Mouse (Mus musculus) megakaryocyte, embryonic 14.5 days (primary cell): ENCODE data around the gene 4931440F15Rik. TPM values are rescaled to one million over a fixed set of nuclear protein-coding genes. Genes with fewer than 3 reads are reported as not detected.

Source experiments
- H3K27me3 ChIP-seq: replicated peaks from 2 replicates; pipeline ENCODE3; 2012; ENCODE audit warnings: inconsistent platforms
- H3K36me3 ChIP-seq: replicated peaks from 2 replicates; pipeline ENCODE3; 2012; ENCODE audit warnings: low read length, inconsistent platforms, mixed read lengths
- H3K4me1 ChIP-seq: 2 replicates; pipeline ENCODE4 v1.6.1; 2012; ENCODE audit warnings: inconsistent platforms
- H3K4me3 ChIP-seq: replicated peaks from 2 replicates; pipeline ENCODE3; 2012; ENCODE audit warnings: moderate library complexity, mild to moderate bottlenecking, inconsistent platforms
- H3K9me3 ChIP-seq: 2 replicates; pipeline ENCODE4 v1.6.1; 2012; ENCODE audit warnings: inconsistent platforms
- FLI1 ChIP-seq: IDR thresholded peaks from 2 replicates; pipeline ENCODE4 v1.6.1; 2012; ENCODE audit warnings: low read length, inconsistent platforms, mixed read lengths
- GATA1 ChIP-seq: IDR thresholded peaks from 3 replicates; pipeline ENCODE4 v1.6.1; 2012; ENCODE audit warnings: mixed read lengths, low read length, inconsistent platforms, borderline replicate concordance
- polyA plus RNA-seq: library from polyadenylated mRNA; stranded (reverse); fragments of >175 nt; gene quantifications from 2 replicates; pipeline ENCODE4 v1.2.3, GENCODE M21; 2012; ENCODE audit warnings: low replicate concordance; ENCODE audit not compliant: insufficient read depth

The 4931440F15Rik gene
- polyA plus RNA-seq, 1 experiment = 0.37 TPM

DNA sequence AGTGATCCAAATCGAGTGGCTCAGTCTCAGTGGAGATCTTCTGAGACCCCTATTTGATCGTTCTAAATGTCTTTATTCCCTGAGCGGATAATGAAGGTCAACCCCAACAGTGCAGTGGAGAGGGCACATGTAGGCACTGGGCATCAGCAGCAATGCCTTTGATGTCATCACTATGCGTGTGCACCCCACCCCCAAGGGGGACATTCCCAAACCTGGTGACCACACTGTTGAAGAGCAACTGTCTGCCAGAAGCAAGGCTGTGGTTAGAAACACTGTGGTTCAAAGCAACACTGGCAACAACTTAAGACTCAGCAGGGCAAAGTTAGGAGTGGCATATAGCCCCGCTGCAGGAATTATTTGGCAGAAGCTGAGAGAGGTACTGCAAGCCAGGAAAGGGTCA is 18.1 kb downstream of the 4931440F15Rik start:
- H3K4me1 ChIP-seq = peaks cover 55% of the 10 kb centered on the region
- no peak overlapping the region for H3K4me3 ChIP-seq
- H3K36me3 ChIP-seq = no peaks in the 10 kb centered on the region
- no peak for TF ChIP-seq FLI1
- no peak for TF ChIP-seq GATA1
- no peaks in the 10 kb centered on the region for H3K27me3 ChIP-seq
- H3K9me3 ChIP-seq = no peaks in the 10 kb centered on the region

DNA sequence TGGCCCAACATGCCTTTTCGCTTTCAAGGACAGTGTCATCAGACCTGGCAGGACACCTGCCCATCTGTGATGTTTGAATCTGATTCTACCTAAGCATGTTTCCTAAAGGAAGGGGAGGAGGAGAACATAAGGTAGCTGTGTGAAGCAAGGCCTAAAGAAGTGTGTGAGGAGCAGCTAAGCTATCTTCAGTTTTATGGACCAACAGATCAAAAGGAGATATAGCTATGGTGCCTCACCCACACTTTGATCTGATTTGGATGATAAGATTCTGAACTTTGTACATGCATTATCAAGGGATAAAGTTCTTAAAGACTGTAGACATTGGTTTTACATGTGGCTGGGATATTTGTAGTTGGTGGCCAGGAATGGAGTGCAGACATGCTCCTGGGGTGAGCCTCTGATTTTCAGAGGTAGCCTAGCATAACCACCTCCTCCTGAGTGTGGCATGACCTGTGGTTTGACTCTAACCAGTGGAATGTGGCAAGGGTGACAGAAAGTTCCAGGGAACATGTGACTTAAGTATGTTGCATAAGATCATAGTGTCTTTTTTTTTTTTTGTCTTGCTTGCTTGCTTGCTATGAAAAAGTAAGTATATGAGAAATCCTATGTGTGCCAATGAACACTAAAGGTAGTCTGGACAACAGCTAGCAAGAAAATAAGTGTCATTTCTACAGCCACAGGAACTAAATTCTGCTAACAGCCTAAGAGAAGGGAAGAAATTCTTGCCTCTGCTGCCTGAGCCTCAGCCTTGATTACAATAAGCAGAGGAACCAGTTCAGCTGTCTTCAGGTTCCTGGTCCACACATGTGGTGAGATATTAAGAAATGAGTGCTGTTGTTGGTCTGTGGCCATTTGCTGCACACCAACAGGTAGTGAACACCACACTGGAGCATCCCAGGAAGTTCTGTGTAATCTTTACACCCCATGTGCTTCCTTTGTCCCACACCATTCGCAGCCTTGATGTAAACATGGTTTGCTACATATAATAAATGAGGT is 23.7 kb downstream of the 4931440F15Rik start:
- Histone ChIP-seq H3K4me3 (peak overlapping the region; percentile 28), H3K36me3 (no peaks in the 10 kb centered on the region), H3K4me1 (peaks cover 37% of the 10 kb centered on the region), H3K9me3 (no peaks in the 10 kb centered on the region), H3K27me3 (peaks cover 1% of the 10 kb centered on the region)
- no peak for TF ChIP-seq FLI1
- TF ChIP-seq GATA1 = no peak

DNA sequence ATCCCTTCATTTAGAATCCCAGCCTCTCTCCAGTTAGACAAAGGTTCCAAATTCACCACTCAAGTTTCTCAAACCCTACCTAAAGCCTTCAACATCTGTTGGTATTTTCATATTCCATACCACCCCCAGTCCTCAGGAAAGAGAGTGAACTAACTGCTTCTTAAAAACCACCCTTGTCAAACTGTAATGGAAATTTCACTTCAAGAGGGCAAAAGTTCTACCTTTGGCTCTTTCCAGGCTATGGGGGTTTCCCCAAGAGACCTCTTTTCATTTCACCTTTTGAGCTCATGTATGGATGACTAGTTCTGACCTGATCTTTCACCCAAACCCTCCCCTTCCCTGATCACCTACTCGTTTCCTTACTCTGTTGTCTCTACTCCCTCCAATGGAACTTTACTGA is 25.6 kb downstream of the 4931440F15Rik start:
- no peaks in the 10 kb centered on the region for H3K9me3 ChIP-seq
- H3K4me3 ChIP-seq = no peak overlapping the region
- no peak for TF ChIP-seq FLI1
- TF ChIP-seq GATA1 = no peak
- H3K27me3 ChIP-seq = peaks cover 1% of the 10 kb centered on the region
- peaks cover 34% of the 10 kb centered on the region for H3K4me1 ChIP-seq
- no peaks in the 10 kb centered on the region for H3K36me3 ChIP-seq

DNA sequence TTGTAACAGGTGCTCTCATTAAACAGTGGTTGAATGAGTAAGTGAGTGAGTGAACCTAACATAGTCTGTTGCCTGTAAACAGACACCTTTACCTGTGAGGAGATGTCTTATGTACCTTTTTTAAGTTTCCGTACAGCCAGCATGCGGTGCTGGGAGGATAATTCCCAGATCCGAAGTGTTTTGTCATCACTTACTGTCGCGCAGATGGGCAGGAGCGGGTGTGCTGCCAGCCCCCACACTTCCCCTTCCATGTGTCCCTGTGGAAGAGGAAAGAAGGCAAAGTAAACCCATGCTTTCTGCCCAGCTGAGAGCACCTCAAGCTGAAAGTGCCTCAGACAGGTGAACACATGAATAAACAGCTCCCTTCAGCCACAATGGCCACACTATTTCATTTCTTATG is 30.4 kb downstream of the 4931440F15Rik start:
- TF ChIP-seq FLI1 (no peak), GATA1 (no peak)
- no peak overlapping the region for H3K4me3 ChIP-seq
- no peaks in the 10 kb centered on the region for H3K9me3 ChIP-seq
- H3K27me3 ChIP-seq = peaks cover 1% of the 10 kb centered on the region
- peaks cover 47% of the 10 kb centered on the region for H3K4me1 ChIP-seq
- peaks cover 3% of the 10 kb centered on the region for H3K36me3 ChIP-seq

DNA sequence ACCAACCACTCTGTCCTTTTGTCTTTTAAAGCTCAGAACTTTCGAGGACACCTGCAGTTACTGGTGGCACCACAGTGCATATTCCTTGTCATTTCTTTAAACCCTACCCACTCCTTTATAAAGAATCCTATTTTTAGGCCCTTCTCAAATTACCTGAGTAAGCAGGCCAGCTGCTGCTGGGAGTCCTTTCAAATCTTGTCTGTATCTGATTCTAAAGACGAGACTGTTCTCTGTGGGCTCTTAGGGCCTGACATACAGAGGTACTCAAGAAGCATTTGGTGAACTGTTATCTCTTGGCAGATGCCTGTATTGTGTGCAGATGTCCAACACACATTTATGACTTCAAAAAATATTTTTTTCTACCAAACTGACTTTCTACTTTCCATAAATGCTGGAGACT is 31.0 kb downstream of the 4931440F15Rik start:
- no peaks in the 10 kb centered on the region for H3K9me3 ChIP-seq
- H3K27me3 ChIP-seq = no peaks in the 10 kb centered on the region
- H3K4me1 ChIP-seq = peaks cover 50% of the 10 kb centered on the region
- H3K36me3 ChIP-seq = peaks cover 3% of the 10 kb centered on the region
- H3K4me3 ChIP-seq = no peak overlapping the region
- TF ChIP-seq GATA1 = no peak
- TF ChIP-seq FLI1 = no peak

DNA sequence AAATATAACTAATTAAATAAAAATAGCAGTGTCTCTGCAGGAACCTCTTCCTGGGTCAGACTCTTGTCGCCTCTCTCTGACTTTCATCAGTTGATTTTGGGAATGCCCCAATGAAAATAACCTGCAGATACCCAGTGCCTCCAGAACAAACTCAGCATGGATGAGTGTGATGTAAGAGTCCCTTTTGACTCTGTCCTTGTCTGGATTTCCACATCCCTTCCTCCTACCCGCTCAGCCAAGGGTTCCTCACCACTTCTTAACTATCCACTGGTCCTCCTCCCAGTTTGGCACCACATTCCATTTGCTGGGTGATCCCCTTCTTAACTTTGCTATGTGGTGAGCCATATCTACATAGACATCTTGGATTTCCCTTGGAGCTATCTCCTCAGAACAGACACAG is 34.7 kb downstream of the 4931440F15Rik start:
- peaks cover 63% of the 10 kb centered on the region for H3K4me1 ChIP-seq
- H3K4me3 ChIP-seq = no peak overlapping the region
- H3K36me3 ChIP-seq = peaks cover 3% of the 10 kb centered on the region
- H3K27me3 ChIP-seq = no peaks in the 10 kb centered on the region
- H3K9me3 ChIP-seq = no peaks in the 10 kb centered on the region
- no peak for TF ChIP-seq FLI1
- no peak for TF ChIP-seq GATA1

DNA sequence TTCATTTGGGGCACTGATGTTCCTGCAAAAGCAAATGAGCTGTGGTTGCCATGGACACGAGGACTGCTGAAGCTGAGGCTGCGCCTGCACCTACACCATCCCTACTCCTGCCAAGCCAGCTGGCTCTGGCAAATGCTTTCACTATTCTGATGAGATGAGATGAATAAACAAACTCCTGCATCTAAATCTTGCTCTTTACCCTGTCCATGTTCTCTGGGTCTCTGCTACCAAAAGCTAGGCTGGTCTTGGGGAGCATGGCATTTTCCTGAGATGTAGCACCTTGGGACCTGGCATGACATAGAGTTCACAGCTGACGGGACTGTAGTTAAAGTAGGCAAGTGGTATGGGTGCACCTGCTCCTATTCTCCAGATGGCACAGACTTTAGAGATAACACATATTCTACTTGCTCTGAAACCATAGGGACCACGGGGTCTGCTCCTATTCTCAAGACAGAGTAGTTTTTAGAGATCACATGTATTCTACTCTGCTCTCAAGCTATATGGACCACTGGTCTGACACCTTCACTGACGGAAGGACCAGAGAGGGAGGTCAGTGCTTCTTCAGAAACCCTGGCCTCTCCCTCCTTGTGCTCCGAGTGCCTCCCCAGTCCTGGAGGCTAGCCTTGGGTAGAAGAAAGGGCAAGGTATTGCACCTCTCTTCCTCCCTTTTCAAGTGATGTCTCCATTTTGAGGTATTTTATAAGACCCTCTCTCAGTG is 36.4 kb downstream of the 4931440F15Rik start:
- Histone ChIP-seq H3K4me1 (peaks cover 63% of the 10 kb centered on the region), H3K4me3 (no peak overlapping the region), H3K9me3 (no peaks in the 10 kb centered on the region), H3K27me3 (no peaks in the 10 kb centered on the region), H3K36me3 (peaks cover 3% of the 10 kb centered on the region)
- no peak for TF ChIP-seq GATA1
- no peak for TF ChIP-seq FLI1

DNA sequence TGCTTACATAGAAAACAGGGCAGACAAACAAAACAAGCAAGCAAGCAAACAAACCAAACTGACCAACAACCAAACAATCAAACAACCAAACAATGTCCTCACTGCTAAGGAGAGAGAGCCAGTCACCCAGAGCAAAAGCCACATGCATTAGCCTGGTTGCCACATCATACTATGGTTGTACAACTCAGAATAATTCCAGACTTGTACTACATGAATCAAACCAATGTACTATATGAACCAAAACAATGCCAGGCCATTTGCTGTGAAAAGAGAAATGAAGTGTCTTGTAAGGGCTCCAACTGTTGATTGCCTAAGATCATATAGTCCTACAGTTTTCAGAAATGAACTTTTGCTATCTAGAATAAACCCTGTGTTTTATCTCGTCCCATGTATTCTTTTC is 37.0 kb downstream of the 4931440F15Rik start:
- TF ChIP-seq GATA1 (no peak), FLI1 (no peak)
- no peak overlapping the region for H3K4me3 ChIP-seq
- peaks cover 3% of the 10 kb centered on the region for H3K36me3 ChIP-seq
- H3K9me3 ChIP-seq = no peaks in the 10 kb centered on the region
- H3K4me1 ChIP-seq = peaks cover 59% of the 10 kb centered on the region
- H3K27me3 ChIP-seq = no peaks in the 10 kb centered on the region

DNA sequence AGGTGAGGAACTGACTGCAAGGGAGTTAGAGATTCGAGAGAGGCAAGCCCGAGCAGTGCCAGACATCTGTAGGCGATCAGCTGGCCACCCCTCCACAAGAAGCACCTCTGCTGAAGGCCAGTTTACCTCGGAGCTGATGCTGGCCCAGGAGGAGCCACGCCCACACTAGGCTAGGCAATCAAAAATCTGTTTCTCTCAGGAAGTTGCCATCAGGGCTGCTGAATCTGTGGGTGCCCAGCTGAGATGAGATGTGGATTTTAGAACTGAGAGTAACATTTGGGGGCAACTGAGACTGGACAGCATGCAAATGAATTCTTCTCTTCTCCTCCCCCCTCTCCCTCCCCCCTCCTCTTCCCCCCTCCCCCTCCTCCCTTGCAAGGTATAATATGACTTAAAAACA is 38.0 kb downstream of the 4931440F15Rik start:
- TF ChIP-seq FLI1 = no peak
- TF ChIP-seq GATA1 = no peak
- Histone ChIP-seq H3K27me3 (no peaks in the 10 kb centered on the region), H3K4me3 (no peak overlapping the region), H3K36me3 (peaks cover 3% of the 10 kb centered on the region), H3K4me1 (peaks cover 61% of the 10 kb centered on the region), H3K9me3 (no peaks in the 10 kb centered on the region)
